Mouse (Mus musculus) liver, embryonic 14.5 days (tissue): Measurements from ENCODE around the gene Cox8b. TPM values are rescaled to one million over a fixed set of nuclear protein-coding genes. Genes with fewer than 3 reads are reported as not detected.

Experiments used
- ATAC-seq: fragments of 200-750 bp; cut with Nextera tagmentation; 2 replicates; pipeline ENCODE4 v1.8.0; 2017; ENCODE audit warnings: moderate number of reproducible peaks, mild to moderate bottlenecking, moderate library complexity; ENCODE audit not compliant: insufficient read depth
- DNase-seq, 3 experiments: peaks; one replicate each; pipeline ENCODE4 v3.0.0-alpha.2; 2012 to 2013; ENCODE audit warnings: low read depth in 3 of 3, low spot score in 3 of 3
- H3K27ac ChIP-seq: fragments of 300-500 bp; sonication (generic); 2 replicates; pipeline ENCODE4 v1.5.1; 2014; ENCODE audit warnings: moderate library complexity, mild to moderate bottlenecking, control low read depth, inconsistent platforms
- H3K27me3 ChIP-seq: fragments of 300-500 bp; sonication (generic); 2 replicates; pipeline ENCODE4 v1.6.1; 2014; ENCODE audit warnings: mild to moderate bottlenecking, low read length, moderate library complexity; ENCODE audit not compliant: control insufficient read depth, insufficient read depth
- H3K36me3 ChIP-seq: fragments of 300-500 bp; sonication (generic); replicated peaks from 2 replicates; pipeline ENCODE4 v1.6.1; 2014; ENCODE audit warnings: low read depth; ENCODE audit not compliant: control insufficient read depth, insufficient read depth
- H3K4me1 ChIP-seq, 2 experiments: fragments of 200-500 bp in 1 of 2; fragments of 300-500 bp in 1 of 2; sonication (generic) in 1 of 2; replicated peaks; 2 replicates each; pipeline ENCODE4 v1.6.1; 2012 to 2014; ENCODE audit warnings: antibody characterized with exemption in 1 of 2, inconsistent platforms in 1 of 2, low read length in 1 of 2; ENCODE audit not compliant: control insufficient read depth in 2 of 2, insufficient read depth in 2 of 2
- H3K4me2 ChIP-seq: fragments of 300-500 bp; sonication (generic); 2 replicates; pipeline ENCODE4 v1.6.1; 2014; ENCODE audit warnings: low read depth, mild to moderate bottlenecking, control low read depth, moderate library complexity
- H3K4me3 ChIP-seq, 2 experiments: fragments of 200-500 bp in 1 of 2; fragments of 300-500 bp in 1 of 2; sonication (generic) in 1 of 2; 2 replicates each; pipeline ENCODE4 v1.5.1; 2012 to 2014; ENCODE audit warnings: low read depth in 2 of 2, low read length in 2 of 2, mild to moderate bottlenecking in 2 of 2, control low read depth in 1 of 2, inconsistent platforms in 1 of 2, moderate library complexity in 1 of 2; ENCODE audit not compliant: insufficient read depth in 1 of 2
- H3K9ac ChIP-seq: fragments of 300-500 bp; sonication (generic); replicated peaks from 2 replicates; pipeline ENCODE4 v1.6.1; 2014; ENCODE audit warnings: mild to moderate bottlenecking, control low read depth, moderate library complexity
- H3K9me3 ChIP-seq: fragments of 300-500 bp; sonication (generic); 2 replicates; pipeline ENCODE4 v1.6.1; 2016; ENCODE audit warnings: low read length, mixed read lengths; ENCODE audit not compliant: control insufficient read depth
- CTCF ChIP-seq: IDR thresholded peaks from 2 replicates; pipeline ENCODE4 v1.5.1; 2016; ENCODE audit warnings: antibody characterized with exemption, low read depth, control low read depth
- EP300 ChIP-seq: IDR thresholded peaks from 2 replicates; pipeline ENCODE4 v1.6.1; 2016; ENCODE audit warnings: antibody characterized with exemption, low read depth
- WGBS: fragments of 180-500 bp; shearing (Covaris S2); extraction: QIAGEN DNeasy Blood & Tissue Kit; methylation state at CpG from one replicate; pipeline ENCODE4 v1.1.7; 2014; ENCODE audit not compliant: insufficient replicate concordance; 5-methylcytosine and 5-hydroxymethylcytosine counted together
- polyA plus RNA-seq, 2 experiments: library from polyadenylated mRNA; depleted of rRNA in 1 of 2; stranded (reverse) in 1 of 2; unstranded in 1 of 2; fragments of >200 nt; fragmentation: Nextera tagmentation in 1 of 2; extraction: Ambion mirVana in 1 of 2; gene quantifications; 2 replicates each; pipeline versions ENCODE4 v1.2.1 to v1.2.3; 2012 to 2014

Cox8b gene
- polyA plus RNA-seq, 2 experiments, result not detected

DNA sequence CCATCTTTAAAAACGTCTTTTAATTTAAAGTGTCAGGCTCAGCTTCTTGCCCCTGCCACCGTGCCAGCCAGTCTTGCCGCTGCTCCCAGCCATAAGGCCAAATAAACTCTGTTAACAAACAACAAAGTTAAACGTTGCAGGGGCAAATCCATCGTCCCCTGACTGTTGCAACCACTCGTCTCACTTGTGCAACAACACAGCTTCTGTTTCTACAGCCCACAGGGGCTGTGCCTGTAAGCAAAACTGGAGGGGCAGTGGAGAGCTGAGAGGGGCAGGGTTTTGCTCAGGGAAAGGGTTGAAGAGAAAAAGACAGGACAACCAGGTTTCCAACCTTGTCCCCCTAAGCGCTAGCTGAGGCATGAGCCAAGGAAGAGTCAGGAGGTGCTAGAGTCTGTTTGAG, 7.9 kb upstream of the Cox8b start:
- H3K27ac ChIP-seq, result no peak overlapping the region; the same call in 1 of the 2 replicates
- no peak overlapping the region for H3K9ac ChIP-seq
- peak overlapping the region; percentile 64 for H3K4me2 ChIP-seq
- DNase-seq (no peak), ATAC-seq (peak; percentile 11; the same call in 1 of the 2 replicates)
- TF ChIP-seq CTCF (no peak), EP300 (no peak)
- WGBS, result 33% methylated on average over 7 of the region's 7 CpGs
- no peaks in the 10 kb centered on the region for H3K9me3 ChIP-seq
- peaks cover 0 to 10% of the 10 kb centered on the region in 2 experiments; a peak in 2 of 4 replicates for H3K4me1 ChIP-seq
- no peaks in the 10 kb centered on the region for H3K36me3 ChIP-seq
- H3K4me3 ChIP-seq, result no peak overlapping the region
- no peaks in the 10 kb centered on the region for H3K27me3 ChIP-seq

DNA sequence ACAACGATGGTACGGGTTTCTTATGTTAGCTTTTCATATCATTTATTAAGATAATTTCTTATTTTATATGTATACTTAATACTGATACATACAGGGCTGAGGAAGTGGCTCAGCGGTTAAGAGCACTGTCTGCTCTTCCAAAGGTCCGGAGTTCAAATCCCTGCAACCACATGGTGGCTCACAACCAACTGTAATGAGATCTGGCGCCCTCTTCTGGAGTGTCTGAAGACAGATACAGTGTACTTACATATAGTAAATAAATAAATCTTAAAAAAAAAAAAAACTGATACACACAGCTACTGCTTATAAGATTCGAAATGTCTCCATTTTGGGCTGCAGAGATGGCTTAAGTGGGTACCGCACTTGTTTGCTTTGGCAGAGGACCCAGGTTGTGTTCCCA, 7.5 kb upstream of the Cox8b start:
- Histone ChIP-seq H3K4me1 (peaks cover 0 to 10% of the 10 kb centered on the region in 2 experiments; a peak in 2 of 4 replicates), H3K27ac (no peak overlapping the region), H3K4me2 (no peak overlapping the region; the same call in 1 of the 2 replicates), H3K9me3 (no peaks in the 10 kb centered on the region), H3K27me3 (no peaks in the 10 kb centered on the region), H3K9ac (no peak overlapping the region), H3K4me3 (no peak overlapping the region), H3K36me3 (no peaks in the 10 kb centered on the region)
- WGBS, result 70% methylated on average over 7 of the region's 7 CpGs
- ATAC-seq, result no peak
- TF ChIP-seq EP300, result no peak
- peak; percentile 30; the same call in 1 of the 2 replicates for TF ChIP-seq CTCF
- no peak for DNase-seq

DNA sequence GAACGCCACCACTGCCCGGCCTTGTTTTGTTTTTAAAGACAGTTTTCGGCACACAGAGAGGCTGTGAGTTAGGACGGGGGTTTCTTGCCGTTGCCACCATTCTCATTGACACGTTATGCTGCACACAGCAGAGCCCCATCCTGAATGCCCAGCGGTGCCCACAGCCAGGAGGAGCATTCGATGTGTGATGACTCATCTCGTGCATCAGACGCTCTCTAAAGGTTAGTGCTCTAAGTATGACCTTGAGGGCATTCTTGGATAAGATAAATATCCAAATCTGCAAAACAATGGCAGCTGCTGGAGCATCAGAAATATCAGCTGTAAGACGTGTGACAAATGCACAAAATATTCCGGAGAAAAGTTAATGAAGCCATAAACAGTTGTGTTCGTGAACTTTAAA, 6.9 kb upstream of the Cox8b start:
- 67% methylated on average over 13 of the region's 13 CpGs for WGBS

DNA sequence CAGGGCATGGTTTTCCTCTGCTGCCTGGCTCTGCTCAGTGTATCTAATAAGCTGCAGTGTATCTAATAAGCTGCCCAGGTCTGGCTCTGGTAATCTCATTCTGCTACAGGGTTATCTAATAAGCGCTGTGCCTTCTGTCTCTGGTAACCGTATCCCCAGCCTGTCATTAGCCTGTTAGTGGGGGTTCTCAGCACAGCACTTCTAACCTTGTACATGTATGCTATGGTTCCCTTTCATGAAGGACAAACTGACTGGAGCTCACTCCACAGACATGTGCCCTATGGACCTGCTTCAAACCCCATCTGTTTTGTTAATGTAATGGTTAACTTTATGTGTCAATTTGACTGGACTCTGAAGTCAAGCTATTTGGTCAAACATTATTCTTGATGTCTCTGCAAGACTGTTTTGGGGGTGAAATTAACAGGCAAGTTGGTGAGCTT, 5.4 kb upstream of the Cox8b start:
- peak overlapping the region in 1 of 2 experiments; percentile 22; a peak in 1 of 4 replicates for H3K4me3 ChIP-seq
- no peak overlapping the region for H3K9ac ChIP-seq
- H3K27me3 ChIP-seq, result no peaks in the 10 kb centered on the region
- no peak overlapping the region; the same call in 1 of the 2 replicates for H3K4me2 ChIP-seq
- 28% methylated on average over 2 of the region's 2 CpGs for WGBS
- H3K4me1 ChIP-seq, result peaks cover 0 to 5% of the 10 kb centered on the region in 2 experiments; a peak in 1 of 4 replicates
- no peaks in the 10 kb centered on the region for H3K9me3 ChIP-seq
- no peak overlapping the region for H3K27ac ChIP-seq
- TF ChIP-seq CTCF (no peak), EP300 (no peak)
- no peak for DNase-seq
- H3K36me3 ChIP-seq, result no peaks in the 10 kb centered on the region
- peak; percentile 41; the same call in 1 of the 2 replicates for ATAC-seq

More for the DNA sequence above, 6.9 kb upstream of the Cox8b start:
- Histone ChIP-seq H3K27me3 (no peaks in the 10 kb centered on the region), H3K9ac (no peak overlapping the region), H3K36me3 (no peaks in the 10 kb centered on the region), H3K4me2 (peak overlapping the region; percentile 34), H3K4me1 (peaks cover 0 to 6% of the 10 kb centered on the region in 2 experiments; a peak in 2 of 4 replicates), H3K9me3 (no peaks in the 10 kb centered on the region), H3K4me3 (no peak overlapping the region), H3K27ac (no peak overlapping the region)
- TF ChIP-seq EP300 (no peak), CTCF (no peak)
- ATAC-seq (no peak), DNase-seq (no peak)

DNA sequence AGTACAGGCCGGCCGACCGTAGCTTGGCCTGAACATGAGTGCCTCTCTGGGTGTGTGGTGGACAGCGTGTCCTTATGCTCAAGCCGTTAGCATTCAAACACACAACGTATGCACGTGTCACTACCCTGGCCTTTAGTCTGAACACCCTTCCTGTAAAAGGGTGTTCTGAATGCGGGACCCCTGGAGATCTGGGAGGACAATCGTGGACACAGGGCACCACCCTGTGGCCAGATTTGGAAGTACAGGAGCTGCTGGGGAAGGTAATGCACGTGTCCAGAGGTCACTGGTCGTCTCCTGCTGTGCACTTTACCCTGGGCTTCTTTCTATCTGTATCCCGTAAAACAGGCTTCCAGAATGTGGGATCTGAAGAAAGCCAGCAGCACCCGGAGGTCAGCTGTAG, 3.0 kb upstream of the Cox8b start:
- 25% methylated on average over 13 of the region's 13 CpGs for WGBS
- no peaks in the 10 kb centered on the region for H3K4me1 ChIP-seq
- no peaks in the 10 kb centered on the region for H3K9me3 ChIP-seq
- no peaks in the 10 kb centered on the region for H3K36me3 ChIP-seq
- H3K4me3 ChIP-seq, result no peak overlapping the region
- TF ChIP-seq EP300 (no peak), CTCF (peak; percentile 98)
- ATAC-seq, result peak; percentile 14; the same call in 1 of the 2 replicates
- DNase-seq, result no peak
- H3K9ac ChIP-seq, result no peak overlapping the region
- no peak overlapping the region for H3K27ac ChIP-seq
- no peak overlapping the region for H3K4me2 ChIP-seq
- no peaks in the 10 kb centered on the region for H3K27me3 ChIP-seq
